Mouse (Mus musculus) midbrain, embryonic 15.5 days (tissue): Measurements from ENCODE around the gene Myl12a. TPM values are rescaled to one million over a fixed set of nuclear protein-coding genes. Genes with fewer than 3 reads are reported as not detected.

Experiments
- ATAC-seq: fragments of 200-750 bp; cut with Nextera tagmentation; replicated peaks from 2 replicates; pipeline ENCODE4 v1.8.0; 2017; ENCODE audit warnings: moderate TSS enrichment
- H3K27ac ChIP-seq: fragments of 300-500 bp; sonication (generic); 2 replicates; pipeline ENCODE4 v1.5.1; 2015; ENCODE audit warnings: mild to moderate bottlenecking, inconsistent platforms
- H3K27me3 ChIP-seq: fragments of 300-500 bp; sonication (generic); replicated peaks from 2 replicates; pipeline ENCODE4 v1.6.1; 2015; ENCODE audit warnings: inconsistent platforms
- H3K36me3 ChIP-seq: fragments of 300-500 bp; sonication (generic); replicated peaks from 2 replicates; pipeline ENCODE4 v1.6.1; 2015; ENCODE audit warnings: inconsistent platforms
- H3K4me1 ChIP-seq: fragments of 300-500 bp; sonication (generic); 2 replicates; pipeline ENCODE4 v1.6.1; 2015; ENCODE audit warnings: inconsistent platforms
- H3K4me2 ChIP-seq: fragments of 300-500 bp; sonication (generic); 2 replicates; pipeline ENCODE4 v1.6.1; 2015; ENCODE audit warnings: inconsistent platforms, mild to moderate bottlenecking, moderate library complexity
- H3K4me3 ChIP-seq: fragments of 300-500 bp; sonication (generic); 2 replicates; pipeline ENCODE4 v1.5.1; 2015; ENCODE audit warnings: mild to moderate bottlenecking, inconsistent platforms
- H3K9ac ChIP-seq: fragments of 300-500 bp; sonication (generic); 2 replicates; pipeline ENCODE4 v1.6.1; 2015; ENCODE audit warnings: mild to moderate bottlenecking, inconsistent platforms
- H3K9me3 ChIP-seq: fragments of 300-500 bp; sonication (generic); 2 replicates; pipeline ENCODE4 v1.6.1; 2016; ENCODE audit warnings: inconsistent platforms
- WGBS: fragments of 180-500 bp; shearing (Covaris S2); methylation state at CpG from one replicate; pipeline ENCODE4 v1.1.7; 2015; ENCODE audit warnings: mixed read lengths; 5-methylcytosine and 5-hydroxymethylcytosine counted together
- polyA plus RNA-seq: library from polyadenylated mRNA; unstranded; fragments of >200 nt; fragmentation: Nextera tagmentation; extraction: Ambion mirVana; gene quantifications from 2 replicates; pipeline ENCODE4 v1.2.1, GENCODE M21; 2015

The Myl12a gene
- 93.2 and 107 TPM in 2 replicates for polyA plus RNA-seq

DNA sequence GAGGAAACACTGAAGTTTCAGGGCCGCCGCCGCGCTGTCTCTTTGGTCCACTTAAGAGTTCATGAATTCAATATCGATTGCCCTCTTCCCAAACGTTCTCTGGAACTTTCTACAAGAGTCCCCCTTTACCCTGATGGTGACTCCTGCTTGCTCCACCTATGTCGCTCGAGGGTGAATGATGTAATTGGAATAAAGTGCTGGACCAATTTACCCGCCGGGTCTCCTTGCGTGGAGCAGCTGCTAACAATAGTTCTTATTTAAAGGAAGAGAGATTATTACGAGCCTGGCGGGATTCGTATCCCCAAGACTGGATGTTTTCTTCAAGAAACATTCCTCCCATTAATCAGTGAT lies at the start of gene Myl12a:
TSS of gene Myl12a (minus strand) at position 135 of the 351 bp plus-strand sequence.
- ATAC-seq, result peak; percentile 51; the same call in 1 of the 2 replicates
- Histone ChIP-seq H3K9ac (peak within 1 kb of the TSS; percentile 60), H3K4me1 (peaks cover 13% of the 10 kb centered on the region), H3K27me3 (no peaks in the 10 kb centered on the region), H3K36me3 (no peaks in the 10 kb centered on the region), H3K4me3 (peak within 1 kb of the TSS; percentile 95), H3K27ac (peak within 1 kb of the TSS; percentile 95), H3K4me2 (peak within 1 kb of the TSS; percentile 75), H3K9me3 (no peaks in the 10 kb centered on the region)
- WGBS, result 8% methylated on average over 14 of the region's 14 CpGs

GRCm38 (mm10) chr17:71049292-71049691 lies 46.6 kb upstream of the Myl12a start:
- H3K9me3 ChIP-seq, result no peaks in the 10 kb centered on the region
- no peaks in the 10 kb centered on the region for H3K27me3 ChIP-seq
- no peak overlapping the region for H3K27ac ChIP-seq
- 92% methylated on average over 8 of the region's 8 CpGs for WGBS
- H3K4me2 ChIP-seq, result no peak overlapping the region
- no peaks in the 10 kb centered on the region for H3K36me3 ChIP-seq
- H3K4me1 ChIP-seq, result no peaks in the 10 kb centered on the region
- no peak overlapping the region for H3K9ac ChIP-seq
- no peak for ATAC-seq
- H3K4me3 ChIP-seq, result no peak overlapping the region

DNA sequence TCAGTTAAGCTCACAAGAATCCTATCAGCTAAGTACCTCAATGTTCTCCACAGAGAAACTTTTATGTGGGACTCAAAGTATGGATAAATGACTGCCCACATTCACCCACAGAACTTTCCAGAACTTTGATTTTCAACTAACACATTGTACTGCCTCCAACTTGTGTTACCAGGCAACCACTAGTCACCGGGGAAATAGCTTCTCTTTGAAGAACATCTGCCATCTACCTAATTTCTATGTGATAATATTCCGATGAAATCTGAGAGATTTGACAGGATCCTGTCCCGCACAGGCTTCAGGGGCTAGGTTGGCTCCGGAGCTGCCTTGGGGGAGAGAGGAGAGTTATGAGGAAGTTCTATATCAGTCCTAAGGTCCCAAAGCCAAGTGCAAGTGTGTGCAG lies 44.2 kb upstream of the Myl12a start:
- Histone ChIP-seq H3K9ac (no peak overlapping the region), H3K9me3 (no peaks in the 10 kb centered on the region), H3K4me1 (no peaks in the 10 kb centered on the region), H3K4me3 (no peak overlapping the region), H3K36me3 (no peaks in the 10 kb centered on the region), H3K27me3 (no peaks in the 10 kb centered on the region), H3K4me2 (no peak overlapping the region), H3K27ac (no peak overlapping the region)
- no peak for ATAC-seq
- 85% methylated on average over 4 of the region's 4 CpGs for WGBS

DNA sequence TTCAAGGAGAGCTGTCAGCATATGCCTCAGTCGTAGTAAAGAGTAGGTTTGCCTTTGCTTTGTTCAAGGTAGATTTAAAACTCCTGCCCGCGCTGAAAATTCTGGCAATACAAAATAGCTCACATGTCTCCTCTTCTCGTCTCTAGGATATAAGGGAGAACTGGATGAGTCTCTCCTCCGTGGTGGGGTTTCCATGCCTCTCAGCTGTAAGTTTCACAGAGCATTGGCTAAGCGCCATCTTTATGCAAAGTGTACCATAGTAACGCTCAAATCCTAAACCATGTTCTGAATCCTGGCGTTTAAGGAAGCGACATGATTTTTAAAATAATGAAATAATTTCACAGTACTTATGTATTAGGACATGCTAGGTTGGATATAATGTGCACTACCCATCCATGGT lies 42.9 kb upstream of the Myl12a start:
- ATAC-seq, result no peak
- Histone ChIP-seq H3K4me3 (no peak overlapping the region), H3K9ac (no peak overlapping the region), H3K27ac (no peak overlapping the region), H3K9me3 (no peaks in the 10 kb centered on the region), H3K4me1 (no peaks in the 10 kb centered on the region), H3K27me3 (no peaks in the 10 kb centered on the region), H3K36me3 (no peaks in the 10 kb centered on the region), H3K4me2 (no peak overlapping the region)
- 86% methylated on average over 9 of the region's 9 CpGs for WGBS

DNA sequence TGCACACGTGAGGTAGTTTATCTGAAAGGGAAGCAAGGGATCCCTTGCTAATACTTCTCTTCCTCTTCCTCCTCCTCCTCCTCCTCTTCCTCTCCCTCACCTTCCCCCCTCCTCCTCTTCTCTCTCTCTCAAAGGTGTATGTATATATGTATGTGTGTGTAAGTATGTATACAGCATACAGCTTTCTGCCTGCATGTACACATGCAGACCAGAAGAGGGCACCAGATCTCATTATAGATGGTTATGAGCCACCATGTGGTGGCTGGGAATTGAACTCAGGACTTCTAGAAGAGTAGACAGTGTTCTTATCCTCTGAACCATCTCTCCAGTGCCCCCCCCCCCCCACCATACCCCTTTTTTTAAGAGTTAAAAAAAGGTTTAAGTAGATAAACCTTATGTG lies 40.0 kb upstream of the Myl12a start:
- Histone ChIP-seq H3K27ac (no peak overlapping the region), H3K27me3 (no peaks in the 10 kb centered on the region), H3K4me1 (peaks cover 7% of the 10 kb centered on the region; the same call in 1 of the 2 replicates), H3K9me3 (no peaks in the 10 kb centered on the region), H3K9ac (no peak overlapping the region), H3K36me3 (no peaks in the 10 kb centered on the region), H3K4me3 (no peak overlapping the region), H3K4me2 (no peak overlapping the region)
- ATAC-seq, result no peak
- 97% methylated on average over 1 of the region's 1 CpGs for whole genome bisulfite sequencing

DNA sequence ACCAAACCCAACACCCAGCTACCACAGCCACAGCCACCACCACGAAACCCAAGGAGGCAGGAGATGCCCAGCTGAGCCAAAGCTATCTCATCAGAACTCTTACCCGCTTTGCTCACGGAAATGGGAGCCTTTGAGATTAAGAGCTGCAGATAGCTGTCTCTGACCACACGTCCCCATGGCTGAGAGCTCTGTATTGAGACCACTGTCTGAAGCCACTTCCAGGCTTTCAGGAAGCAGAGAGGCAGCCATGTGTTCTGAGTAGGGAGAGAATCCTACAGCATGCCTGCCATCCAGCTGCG lies 37.9 kb upstream of the Myl12a start:
- WGBS, result 66% methylated on average over 5 of the region's 5 CpGs
- no peaks in the 10 kb centered on the region for H3K36me3 ChIP-seq
- no peak for ATAC-seq
- H3K27ac ChIP-seq, result no peak overlapping the region
- no peaks in the 10 kb centered on the region for H3K9me3 ChIP-seq
- no peak overlapping the region for H3K9ac ChIP-seq
- no peak overlapping the region for H3K4me3 ChIP-seq
- no peaks in the 10 kb centered on the region for H3K27me3 ChIP-seq
- H3K4me2 ChIP-seq, result no peak overlapping the region
- H3K4me1 ChIP-seq, result peaks cover 7% of the 10 kb centered on the region; the same call in 1 of the 2 replicates

DNA sequence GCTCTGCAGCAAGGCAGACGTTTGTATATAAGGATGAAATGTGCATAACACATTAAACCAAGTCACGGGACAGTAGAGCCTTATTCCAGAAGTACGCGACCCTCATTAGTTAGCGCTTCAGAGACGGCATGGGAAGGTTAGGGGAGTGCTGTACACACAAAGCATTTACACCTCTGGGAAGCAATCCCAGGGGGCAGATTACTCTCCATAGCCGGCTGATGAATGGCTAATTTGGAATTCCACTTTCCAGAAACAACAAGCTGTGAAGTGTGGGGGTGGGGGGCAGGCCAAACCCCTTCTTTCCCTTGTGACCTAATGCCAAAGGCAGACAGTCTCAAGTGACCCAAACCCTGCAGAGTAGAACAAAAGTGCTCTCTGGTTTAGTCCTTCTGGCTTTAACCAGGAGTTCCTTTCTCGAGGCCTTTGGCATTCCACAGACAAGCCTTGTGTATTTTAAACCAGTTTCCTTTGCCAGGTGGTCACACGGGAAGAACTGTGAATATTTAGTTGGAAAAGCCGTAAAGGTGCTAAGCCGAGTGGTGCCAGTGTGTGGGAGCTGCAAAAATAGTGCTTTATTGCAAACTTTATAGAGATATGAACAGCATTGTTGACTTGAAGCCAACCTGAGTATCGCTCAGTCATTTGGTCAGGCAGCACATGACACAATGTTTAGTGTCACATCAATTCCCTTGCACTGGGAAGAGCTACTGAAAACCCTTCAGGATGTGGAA lies 37.3 kb upstream of the Myl12a start:
- no peaks in the 10 kb centered on the region for H3K9me3 ChIP-seq
- no peaks in the 10 kb centered on the region for H3K27me3 ChIP-seq
- peaks cover 7% of the 10 kb centered on the region; the same call in 1 of the 2 replicates for H3K4me1 ChIP-seq
- WGBS, result 25% methylated on average over 12 of the region's 12 CpGs
- H3K4me2 ChIP-seq, result no peak overlapping the region
- H3K9ac ChIP-seq, result no peak overlapping the region
- H3K36me3 ChIP-seq, result no peaks in the 10 kb centered on the region
- H3K4me3 ChIP-seq, result no peak overlapping the region
- H3K27ac ChIP-seq, result no peak overlapping the region
- no peak for ATAC-seq

- 92% methylated on average over 5 of the region's 5 CpGs for whole genome bisulfite sequencing
These were observed 36.1 kb upstream of the Myl12a start for GRCm38 (mm10) chr17:71038812-71039211.

DNA sequence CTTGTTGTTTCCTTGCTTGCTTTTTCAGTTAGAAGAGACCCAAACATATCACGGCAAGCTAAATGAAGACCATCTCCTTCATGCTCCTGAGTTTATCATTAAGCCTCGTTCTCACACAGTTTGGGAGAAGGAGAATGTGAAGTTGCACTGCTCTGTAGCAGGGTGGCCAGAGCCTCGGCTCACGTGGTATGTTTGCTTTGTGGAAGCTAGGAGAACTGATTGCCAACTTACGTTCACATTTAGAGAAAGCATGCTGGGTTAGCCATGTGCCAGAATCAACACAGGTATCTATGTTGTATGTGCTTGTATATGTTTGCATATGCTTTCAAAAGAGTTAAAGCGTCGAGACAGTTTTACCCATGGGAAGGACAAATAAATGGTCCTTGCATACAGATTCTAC lies 34.5 kb upstream of the Myl12a start:
- ATAC-seq, result no peak
- H3K4me3 ChIP-seq, result no peak overlapping the region
- H3K27me3 ChIP-seq, result no peaks in the 10 kb centered on the region
- H3K27ac ChIP-seq, result no peak overlapping the region
- H3K4me2 ChIP-seq, result no peak overlapping the region
- WGBS, result 88% methylated on average over 7 of the region's 7 CpGs
- H3K36me3 ChIP-seq, result no peaks in the 10 kb centered on the region
- no peak overlapping the region for H3K9ac ChIP-seq
- H3K4me1 ChIP-seq, result peaks cover 7% of the 10 kb centered on the region; the same call in 1 of the 2 replicates
- no peaks in the 10 kb centered on the region for H3K9me3 ChIP-seq

More at GRCm38 (mm10) chr17:71038812-71039211, 36.1 kb upstream of the Myl12a start:
- H3K4me3 ChIP-seq, result no peak overlapping the region
- ATAC-seq, result no peak
- no peaks in the 10 kb centered on the region for H3K9me3 ChIP-seq
- no peaks in the 10 kb centered on the region for H3K36me3 ChIP-seq
- no peak overlapping the region for H3K9ac ChIP-seq
- no peak overlapping the region for H3K27ac ChIP-seq
- no peaks in the 10 kb centered on the region for H3K27me3 ChIP-seq
- peaks cover 7% of the 10 kb centered on the region; the same call in 1 of the 2 replicates for H3K4me1 ChIP-seq
- no peak overlapping the region for H3K4me2 ChIP-seq

GRCm38 (mm10) chr17:71034472-71034871 lies 31.8 kb upstream of the Myl12a start:
- no peaks in the 10 kb centered on the region for H3K27me3 ChIP-seq
- H3K4me1 ChIP-seq, result 0 out of 2 replicates have a peak, but pooled peaks cover under 1% of the 10 kb centered on the region
- no peak for ATAC-seq
- H3K27ac ChIP-seq, result no peak overlapping the region
- no peaks in the 10 kb centered on the region for H3K9me3 ChIP-seq
- no peak overlapping the region for H3K4me2 ChIP-seq
- no peaks in the 10 kb centered on the region for H3K36me3 ChIP-seq
- no peak overlapping the region for H3K9ac ChIP-seq
- 82% methylated on average over 5 of the region's 5 CpGs for WGBS
- H3K4me3 ChIP-seq, result no peak overlapping the region

DNA sequence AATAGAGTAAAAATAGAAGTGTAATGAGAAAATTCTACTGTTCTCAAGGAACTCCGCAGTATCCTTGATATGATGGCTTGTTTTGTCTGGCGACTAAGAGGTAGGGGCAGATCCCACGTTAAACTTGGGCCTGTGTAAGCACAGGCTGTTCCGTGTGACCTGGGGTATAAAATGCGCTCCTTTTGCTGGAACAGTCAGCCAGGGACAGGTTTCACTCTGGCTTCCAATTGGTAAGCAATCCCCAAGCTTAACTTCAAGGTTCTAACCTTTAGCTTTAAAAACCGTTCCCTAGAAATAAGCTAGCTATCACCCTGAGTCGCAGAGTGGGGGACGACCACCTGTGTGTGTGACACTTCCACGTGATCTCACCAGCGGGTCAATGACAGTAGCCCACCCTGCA lies 30.0 kb upstream of the Myl12a start:
- Histone ChIP-seq H3K27me3 (no peaks in the 10 kb centered on the region), H3K4me2 (no peak overlapping the region), H3K9me3 (no peaks in the 10 kb centered on the region), H3K27ac (no peak overlapping the region), H3K36me3 (no peaks in the 10 kb centered on the region), H3K4me3 (no peak overlapping the region), H3K9ac (no peak overlapping the region), H3K4me1 (no peaks in the 10 kb centered on the region)
- WGBS, result 87% methylated on average over 10 of the region's 10 CpGs
- ATAC-seq, result no peak

DNA sequence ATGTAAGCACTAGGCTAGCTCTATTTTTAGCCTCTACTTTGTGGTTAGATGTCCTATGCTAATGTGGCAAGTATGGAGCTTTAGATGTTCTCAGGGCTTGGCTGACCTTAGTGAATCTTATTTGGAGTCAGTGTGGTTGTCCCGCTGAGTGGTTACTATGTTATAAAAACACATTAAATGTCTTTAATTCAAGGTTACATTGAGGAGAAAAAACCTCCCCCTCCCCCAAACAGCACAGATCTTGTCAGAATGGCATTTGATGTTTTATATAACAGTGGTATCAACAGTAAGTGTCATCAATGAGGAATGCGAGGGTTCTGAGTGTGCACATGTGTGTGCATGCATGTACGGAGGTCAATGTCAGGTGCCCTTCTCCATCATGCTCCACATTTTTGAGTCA lies 24.5 kb upstream of the Myl12a start:
- H3K27me3 ChIP-seq, result no peaks in the 10 kb centered on the region
- 98% methylated on average over 3 of the region's 3 CpGs for WGBS
- H3K4me1 ChIP-seq, result no peaks in the 10 kb centered on the region
- H3K4me3 ChIP-seq, result no peak overlapping the region
- no peaks in the 10 kb centered on the region for H3K9me3 ChIP-seq
- no peak overlapping the region for H3K27ac ChIP-seq
- no peak overlapping the region for H3K9ac ChIP-seq
- H3K36me3 ChIP-seq, result no peaks in the 10 kb centered on the region
- ATAC-seq, result no peak
- H3K4me2 ChIP-seq, result no peak overlapping the region

GRCm38 (mm10) chr17:71025922-71026321 lies 23.2 kb upstream of the Myl12a start:
- Histone ChIP-seq H3K4me3 (no peak overlapping the region), H3K9ac (no peak overlapping the region), H3K4me1 (no peaks in the 10 kb centered on the region), H3K36me3 (no peaks in the 10 kb centered on the region), H3K27me3 (no peaks in the 10 kb centered on the region), H3K9me3 (no peaks in the 10 kb centered on the region), H3K27ac (no peak overlapping the region), H3K4me2 (no peak overlapping the region)
- no peak for ATAC-seq
- WGBS, result 78% methylated on average over 8 of the region's 8 CpGs
